Mouse (Mus musculus): ENCODE results near the gene Fsd2.

DNA sequence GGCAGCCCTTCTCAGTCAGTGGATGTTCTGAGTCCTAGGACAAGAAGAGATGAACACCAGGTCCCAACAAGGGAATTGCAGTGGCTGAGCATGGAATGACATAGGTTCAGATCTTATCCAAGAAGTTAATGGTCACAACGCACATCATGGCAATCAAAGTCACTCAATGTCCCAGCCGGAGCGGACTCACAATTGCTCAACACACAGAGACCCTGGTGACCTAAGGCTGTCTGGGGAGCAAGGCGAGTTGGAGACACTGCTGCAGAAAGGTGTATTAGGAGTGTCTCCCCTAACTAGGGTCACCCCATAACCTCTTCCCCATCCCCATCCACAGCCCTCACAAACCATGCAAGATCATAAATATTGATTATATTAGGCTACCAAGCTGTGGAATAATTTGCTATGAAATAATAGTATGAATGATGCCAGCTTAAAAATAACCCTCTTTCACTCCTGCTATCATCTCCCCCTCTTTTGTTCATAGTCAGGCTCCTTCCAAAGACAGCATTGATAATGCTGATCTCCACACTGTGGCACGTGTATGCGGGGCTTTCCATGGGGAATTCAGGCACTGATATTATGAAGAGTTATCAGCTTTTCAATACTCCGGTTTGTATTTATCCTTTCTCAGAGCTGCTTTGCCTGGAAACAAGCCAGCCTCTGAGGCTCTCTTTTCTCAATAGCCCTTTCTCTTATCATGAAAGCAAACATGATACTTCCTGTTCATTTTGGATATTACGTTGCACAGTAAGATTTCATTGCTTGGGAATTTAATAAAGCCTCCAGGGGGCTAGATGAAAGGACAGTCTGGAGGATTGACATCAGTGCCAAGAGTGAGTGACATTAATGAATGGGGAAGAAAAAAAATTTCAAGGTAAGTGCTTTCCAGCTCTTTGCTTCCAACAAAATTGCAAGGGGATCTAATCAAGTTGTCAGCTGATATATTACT lies 6.4 kb downstream of the Fsd2 start:
- TF ChIP-seq POLR2A (IDR thresholded peaks at IDR 0.05; ENCODE audit: insufficient read length, low read depth) (no peak), MYOD1 (IDR thresholded peaks at IDR 0.05; ENCODE audit: control insufficient read depth in 1 of 3, insufficient read length in 2 of 3, low read depth in 2 of 3) (no peak), TCF12 (IDR thresholded peaks at IDR 0.05; ENCODE audit: insufficient read depth, poor library complexity, severe bottlenecking) (no peak), USF1 (IDR thresholded peaks at IDR 0.05; ENCODE audit: low read depth) (no peak), MYOG (IDR thresholded peaks at IDR 0.05; ENCODE audit: control insufficient read depth in 1 of 3, insufficient read depth in 1 of 3, insufficient read length in 2 of 3, low read depth in 2 of 3) (no peak), MAX (IDR thresholded peaks at IDR 0.05; ENCODE audit: low read depth) (no peak), POLR2AphosphoS2 (IDR thresholded peaks at IDR 0.05; ENCODE audit: insufficient read length, low read depth) (no peak)
